Mouse (Mus musculus) heart, adult 2 months (tissue): ENCODE data around the gene Prokr2.

Source experiments
- CTCF ChIP-seq: fragments of 200-600 bp; IDR thresholded peaks from 2 replicates; pipeline ENCODE4 v1.8.1; 2022; ENCODE audit warnings: antibody characterized with exemption, mild to moderate bottlenecking, moderate library complexity
- EP300 ChIP-seq: fragments of 200-500 bp; IDR thresholded peaks from 2 replicates; pipeline ENCODE4 v1.6.1; 2011; ENCODE audit warnings: low read depth, low read length, control low read depth; ENCODE audit not compliant: insufficient read depth
- POLR2A ChIP-seq: fragments of 200-500 bp; IDR thresholded peaks from 2 replicates; pipeline ENCODE4 v1.6.1; 2011; ENCODE audit warnings: mild to moderate bottlenecking, low read depth, low read length, control low read depth; ENCODE audit not compliant: insufficient read depth

- TF ChIP-seq POLR2A (no peak), CTCF (peak; percentile 74), EP300 (no peak)
Observed at GRCm38 (mm10) chr2:132305988-132306387, 79.3 kb downstream of the Prokr2 start.
